Mouse (Mus musculus): ENCODE measurements around the gene Htr1f. TPM values are rescaled to one million over a fixed set of nuclear protein-coding genes. Genes with fewer than 3 reads are reported as not detected.

Gene Htr1f
- polyA plus RNA-seq (2014; fragmentation: Illumina TruSeq; extraction: RNeasy Lipid Tissue Mini Kit (QIAGEN cat#74804); ENCODE audit: low read depth, low replicate concordance), result not detected

GRCm38 (mm10) chr16:65105184-65105931, at the start of gene Htr1f:
Gene Htr1f, minus strand, starts transcription at chr16:65105854.

